Mouse (Mus musculus) ES-Bruce4 (cell line): ENCODE measurements around the gene Plcd3.

Source experiments
- EP300 ChIP-seq: IDR thresholded peaks from 2 replicates; pipeline ENCODE4 v1.6.1; 2011; ENCODE audit warnings: low read depth, low read length; ENCODE audit not compliant: insufficient read depth
- POLR2A ChIP-seq: IDR thresholded peaks from one replicate; pipeline ENCODE4 v1.8.1; 2011; ENCODE audit warnings: low read length; ENCODE audit not compliant: insufficient read depth

- TF ChIP-seq EP300 (no peak), POLR2A (no peak)
Measured at GRCm38 (mm10) chr11:103076581-103076980, 24.9 kb downstream of the Plcd3 start.
